Mouse (Mus musculus) lung, postnatal 0 days (tissue): ENCODE measurements at regions not wholly inside any gene's neighbourhood (a gene's known extent, or its start where the extent isn't known, plus 50 kb on each side); places are given as distances from the start of the nearest gene placed in this dataset.

Experiments
- ATAC-seq: fragments of 200-750 bp; cut with Nextera tagmentation; 2 replicates; pipeline ENCODE4 v1.8.0; 2017; ENCODE audit warnings: moderate library complexity
- DNase-seq: peaks from one replicate; pipeline ENCODE4 v3.0.0-alpha.2; 2016; ENCODE audit warnings: low spot score
- H3K27ac ChIP-seq: fragments of 300-500 bp; sonication (generic); 2 replicates; pipeline ENCODE4 v1.5.1; 2014; ENCODE audit warnings: antibody characterized with exemption, mild to moderate bottlenecking, low read length, mixed read lengths
- H3K27me3 ChIP-seq: fragments of 300-500 bp; sonication (generic); replicated peaks from 2 replicates; pipeline ENCODE4 v1.6.1; 2014; ENCODE audit warnings: low read length, mixed read lengths; ENCODE audit not compliant: insufficient read depth
- H3K36me3 ChIP-seq: fragments of 300-500 bp; sonication (generic); 2 replicates; pipeline ENCODE4 v1.6.1; 2014; ENCODE audit warnings: low read length, mixed read lengths; ENCODE audit not compliant: insufficient read depth
- H3K4me1 ChIP-seq: fragments of 300-500 bp; sonication (generic); 2 replicates; pipeline ENCODE4 v1.6.1; 2014; ENCODE audit warnings: antibody characterized with exemption, low read depth, low read length, mixed read lengths; ENCODE audit not compliant: insufficient read depth
- H3K4me2 ChIP-seq: fragments of 300-500 bp; sonication (generic); replicated peaks from 2 replicates; pipeline ENCODE4 v1.6.1; 2014; ENCODE audit warnings: low read depth, mild to moderate bottlenecking, low read length, moderate library complexity, mixed read lengths
- H3K4me3 ChIP-seq: fragments of 300-500 bp; sonication (generic); 2 replicates; pipeline ENCODE4 v1.5.1; 2014; ENCODE audit warnings: low read depth, low read length
- H3K9ac ChIP-seq: fragments of 300-500 bp; sonication (generic); replicated peaks from 2 replicates; pipeline ENCODE4 v1.6.1; 2014; ENCODE audit warnings: low read depth, mild to moderate bottlenecking
- H3K9me3 ChIP-seq: fragments of 300-500 bp; sonication (generic); 2 replicates; pipeline ENCODE4 v1.6.1; 2016; ENCODE audit warnings: low read length, mixed read lengths
- CTCF ChIP-seq: IDR thresholded peaks from 2 replicates; pipeline ENCODE4 v1.5.1; 2016; ENCODE audit warnings: antibody characterized with exemption, mild to moderate bottlenecking
- EP300 ChIP-seq: IDR thresholded peaks from 2 replicates; pipeline ENCODE4 v1.6.1; 2016; ENCODE audit warnings: antibody characterized with exemption, mild to moderate bottlenecking, control low read depth
- WGBS: fragments of 180-500 bp; shearing (Covaris S2); extraction: QIAGEN DNeasy Blood & Tissue Kit; methylation state at CpG from one replicate; pipeline ENCODE4 v1.1.7; 2014; 5-methylcytosine and 5-hydroxymethylcytosine counted together

DNA sequence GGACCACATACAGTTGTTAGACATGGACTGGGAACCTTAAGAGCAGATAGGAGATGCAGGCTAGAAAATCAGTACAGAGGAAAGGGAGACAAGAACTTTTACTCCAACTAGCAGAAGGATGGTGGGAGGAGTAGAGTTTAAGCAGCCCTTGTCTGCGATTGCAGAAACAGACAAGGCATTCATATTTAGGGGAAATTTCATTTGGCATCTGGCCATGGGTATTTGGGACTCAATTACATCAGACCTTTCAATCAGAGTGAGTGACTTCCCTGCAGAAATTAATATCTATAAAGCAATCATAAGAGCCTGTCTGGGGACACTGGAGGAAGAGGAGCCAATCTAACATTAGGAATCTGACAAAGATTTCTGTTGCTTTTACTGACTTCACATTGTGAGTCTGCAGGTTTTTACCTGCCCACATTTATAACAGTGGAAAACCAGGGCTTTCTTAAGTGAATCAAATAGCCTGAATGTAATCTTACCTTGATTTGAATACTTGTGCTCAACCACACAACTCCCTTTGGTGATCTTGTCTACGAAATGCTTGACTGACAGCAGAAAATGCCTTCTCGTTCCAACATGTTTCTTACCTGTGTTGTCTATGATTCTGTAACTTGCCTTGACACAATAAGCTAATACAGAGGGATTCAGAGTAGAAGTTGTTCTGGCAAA is 169.8 kb upstream of the Xrcc4 start:
- no peak overlapping the region for H3K4me2 ChIP-seq
- no peaks in the 10 kb centered on the region for H3K9me3 ChIP-seq
- WGBS, result 87% methylated on average over 3 of the region's 3 CpGs
- no peaks in the 10 kb centered on the region for H3K27me3 ChIP-seq
- DNase-seq, result no peak
- ATAC-seq, result no peak
- TF ChIP-seq CTCF (no peak), EP300 (no peak)
- H3K4me1 ChIP-seq, result no peaks in the 10 kb centered on the region
- no peak overlapping the region for H3K4me3 ChIP-seq
- no peak overlapping the region for H3K9ac ChIP-seq
- H3K36me3 ChIP-seq, result no peaks in the 10 kb centered on the region
- no peak overlapping the region for H3K27ac ChIP-seq

DNA sequence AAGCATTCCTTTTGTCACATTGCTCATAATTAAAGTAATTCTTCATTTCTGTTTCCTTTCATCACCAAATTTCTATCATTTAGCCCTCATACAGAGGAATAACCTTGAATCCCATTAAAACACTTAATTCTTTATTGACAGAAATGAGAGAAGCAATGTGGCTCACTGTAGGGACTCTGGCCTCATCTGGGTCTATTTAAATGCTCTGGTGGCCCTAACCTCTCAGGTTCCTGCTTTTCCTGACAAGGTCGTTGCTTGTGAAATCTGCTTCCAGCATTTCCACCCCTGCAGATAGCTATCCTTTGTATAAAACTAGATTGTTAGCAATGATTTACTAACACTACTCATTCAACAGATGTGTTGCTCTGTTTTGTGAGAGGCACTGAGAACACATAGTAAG is 163.6 kb upstream of the Xrcc4 start:
- no peak for ATAC-seq

DNA sequence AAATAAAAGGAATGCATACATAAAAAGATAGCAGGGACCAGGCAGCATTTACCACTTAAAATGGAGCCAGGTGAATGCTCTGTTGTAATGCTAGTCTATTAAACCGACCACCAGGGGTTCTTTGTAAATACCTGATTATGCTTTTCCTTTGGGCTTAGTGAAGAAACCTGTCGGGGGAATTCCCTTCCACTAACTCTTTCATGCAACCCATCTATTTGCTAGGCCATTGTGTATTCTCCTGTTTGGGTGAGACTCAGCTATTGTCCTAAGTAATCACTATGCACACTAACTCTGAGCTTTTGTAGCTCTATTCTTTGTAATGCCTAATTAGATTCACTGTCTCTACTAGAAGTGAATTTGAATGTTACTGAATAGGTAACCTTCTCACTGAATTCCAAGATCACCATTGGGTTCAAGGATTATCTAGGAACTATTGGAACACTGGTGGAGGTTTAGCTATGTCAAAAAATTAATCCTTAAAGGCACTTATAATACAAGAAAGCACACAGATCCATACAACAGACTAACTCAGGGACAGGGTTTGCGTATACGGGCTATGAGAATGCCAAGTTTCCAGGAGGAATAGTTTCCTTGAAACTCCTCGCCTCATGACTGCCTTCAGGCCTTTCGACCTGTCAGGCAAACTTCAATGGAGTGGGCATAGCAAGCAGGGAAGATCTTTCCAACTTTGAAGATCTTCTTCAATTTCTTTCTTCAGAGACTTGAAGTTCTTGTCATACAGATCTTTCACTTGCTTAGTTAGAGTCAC is 156.8 kb upstream of the Xrcc4 start:
- WGBS, result 92% methylated on average over 6 of the region's 6 CpGs
- no peaks in the 10 kb centered on the region for H3K4me1 ChIP-seq
- H3K4me3 ChIP-seq, result no peak overlapping the region
- ATAC-seq, result no peak
- H3K27me3 ChIP-seq, result no peaks in the 10 kb centered on the region
- TF ChIP-seq CTCF (no peak), EP300 (no peak)
- no peaks in the 10 kb centered on the region for H3K9me3 ChIP-seq
- H3K36me3 ChIP-seq, result no peaks in the 10 kb centered on the region
- H3K4me2 ChIP-seq, result no peak overlapping the region
- no peak overlapping the region for H3K9ac ChIP-seq
- no peak overlapping the region for H3K27ac ChIP-seq
- DNase-seq, result no peak

More for the DNA sequence above, 163.6 kb upstream of the Xrcc4 start:
- DNase-seq, result no peak
- Histone ChIP-seq H3K9me3 (no peaks in the 10 kb centered on the region), H3K27ac (no peak overlapping the region), H3K4me1 (no peaks in the 10 kb centered on the region), H3K4me3 (no peak overlapping the region), H3K27me3 (no peaks in the 10 kb centered on the region), H3K4me2 (no peak overlapping the region), H3K36me3 (no peaks in the 10 kb centered on the region), H3K9ac (no peak overlapping the region)
- 25% methylated on average over 1 of the region's 1 CpGs for whole genome bisulfite sequencing
- TF ChIP-seq CTCF, result no peak
- no peak for TF ChIP-seq EP300

DNA sequence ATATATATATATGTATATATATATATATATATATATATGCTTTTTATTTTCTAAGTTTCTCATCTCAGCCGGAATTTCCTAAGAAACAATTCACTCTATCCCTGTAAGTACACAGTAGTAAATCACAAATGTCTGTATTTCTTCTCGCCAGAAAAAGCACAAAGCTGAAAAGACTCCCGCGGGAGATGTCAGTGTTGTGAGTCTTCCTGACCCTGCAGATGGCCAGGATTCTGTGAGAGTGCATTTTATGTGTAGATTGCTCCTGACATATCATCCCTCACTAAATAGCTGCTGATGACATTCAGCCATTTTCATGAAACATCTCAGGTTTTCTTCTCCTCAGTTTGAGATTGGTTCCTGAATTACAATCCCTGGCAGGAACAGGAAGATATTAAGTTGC is 148.9 kb upstream of the Xrcc4 start:
- Histone ChIP-seq H3K36me3 (no peaks in the 10 kb centered on the region), H3K4me3 (no peak overlapping the region), H3K27ac (no peak overlapping the region), H3K4me1 (no peaks in the 10 kb centered on the region), H3K9ac (no peak overlapping the region), H3K9me3 (no peaks in the 10 kb centered on the region), H3K4me2 (no peak overlapping the region), H3K27me3 (no peaks in the 10 kb centered on the region)
- TF ChIP-seq CTCF (no peak), EP300 (no peak)
- 63% methylated on average over 4 of the region's 4 CpGs for WGBS
- no peak for ATAC-seq
- no peak for DNase-seq

DNA sequence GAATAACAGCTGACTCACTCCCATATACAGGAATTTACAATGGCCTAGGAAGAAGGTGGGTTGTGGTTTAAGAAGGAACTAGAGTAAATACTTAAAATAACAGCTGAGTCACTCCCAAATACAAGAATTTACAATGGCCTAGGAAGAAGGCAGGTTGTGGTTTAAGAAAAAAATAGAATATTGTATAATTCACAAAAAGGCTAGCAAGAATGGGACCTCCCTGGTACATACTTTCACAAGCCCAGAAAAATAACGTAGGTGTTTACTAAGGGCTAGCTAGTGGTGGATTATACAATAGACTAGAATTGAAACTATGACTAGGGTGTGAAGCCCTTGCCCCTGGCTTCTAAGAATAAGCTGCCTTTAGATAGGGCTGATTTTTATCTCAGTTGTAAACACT is 144.6 kb upstream of the Xrcc4 start:
- no peak overlapping the region for H3K27ac ChIP-seq
- H3K27me3 ChIP-seq, result no peaks in the 10 kb centered on the region
- H3K4me3 ChIP-seq, result no peak overlapping the region
- no peak overlapping the region for H3K9ac ChIP-seq
- peak; percentile 30; the same call in 1 of the 2 replicates for ATAC-seq
- peak; percentile 22 for DNase-seq
- 37% methylated on average over 1 of the region's 1 CpGs for WGBS
- no peak for TF ChIP-seq CTCF
- TF ChIP-seq EP300, result peak; percentile 64
- no peaks in the 10 kb centered on the region for H3K36me3 ChIP-seq
- H3K9me3 ChIP-seq, result no peaks in the 10 kb centered on the region
- no peak overlapping the region for H3K4me2 ChIP-seq
- no peaks in the 10 kb centered on the region for H3K4me1 ChIP-seq

DNA sequence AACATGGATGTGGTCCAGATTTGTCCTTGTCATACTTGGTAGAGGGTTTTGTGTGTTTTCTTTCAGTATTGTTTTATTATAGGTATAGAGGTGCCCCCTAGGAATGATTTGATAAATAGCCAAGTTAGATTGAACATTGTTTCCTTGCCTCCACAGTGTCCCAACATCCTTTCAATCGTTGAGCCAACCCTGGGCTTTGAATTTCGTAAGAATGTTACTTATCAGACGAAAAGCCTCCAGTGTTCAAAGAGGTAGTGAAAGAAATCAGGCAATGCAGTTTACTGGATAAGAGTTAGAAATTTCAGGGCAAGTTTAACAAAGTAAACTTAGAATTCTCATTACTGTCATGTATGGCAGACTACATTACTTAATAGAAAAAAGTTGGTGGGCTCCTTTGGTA is 144.2 kb upstream of the Xrcc4 start:
- H3K9ac ChIP-seq, result no peak overlapping the region
- 49% methylated on average over 3 of the region's 3 CpGs for WGBS
- no peak overlapping the region for H3K27ac ChIP-seq
- ATAC-seq, result no peak
- no peaks in the 10 kb centered on the region for H3K36me3 ChIP-seq
- no peaks in the 10 kb centered on the region for H3K4me1 ChIP-seq
- DNase-seq, result no peak
- TF ChIP-seq EP300 (no peak), CTCF (no peak)
- H3K9me3 ChIP-seq, result no peaks in the 10 kb centered on the region
- H3K4me3 ChIP-seq, result no peak overlapping the region
- H3K27me3 ChIP-seq, result no peaks in the 10 kb centered on the region
- no peak overlapping the region for H3K4me2 ChIP-seq
